Mouse (Mus musculus) MEL (cell line): ENCODE data around the gene 4930426L09Rik.

Source experiments
- CTCF ChIP-seq, 3 experiments: IDR thresholded peaks in 2 of 3; conservative IDR thresholded peaks in 1 of 3; 2 replicates each; pipeline ENCODE4 v1.5.1; 2011 to 2012; ENCODE audit warnings: low read length in 3 of 3, low read depth in 2 of 3, mild to moderate bottlenecking in 2 of 3, improper control_type of control experiment in 1 of 3, inconsistent platforms in 1 of 3, mixed read lengths in 1 of 3, moderate library complexity in 1 of 3; ENCODE audit not compliant: control insufficient read depth in 1 of 3, insufficient read depth in 1 of 3, poor library complexity in 1 of 3, severe bottlenecking in 1 of 3
- EP300 ChIP-seq, 2 experiments: IDR thresholded peaks; 2 replicates each; pipeline ENCODE4 v1.6.1; 2011; ENCODE audit warnings: improper control_type of control experiment in 2 of 2, low read length in 2 of 2, low read depth in 1 of 2, mild to moderate bottlenecking in 1 of 2
- TCF12 ChIP-seq: IDR thresholded peaks from 2 replicates; pipeline ENCODE4 v1.6.1; 2014; ENCODE audit warnings: low read depth, mild to moderate bottlenecking, inconsistent platforms, low read length, improper control_type of control experiment, moderate library complexity

GRCm38 (mm10) chr2:18982581-18982980, 15.6 kb upstream of the 4930426L09Rik start:
- no peak for TF ChIP-seq EP300 (IDR thresholded peaks at IDR 0.05; ENCODE audit: low read depth in 1 of 2, low read length in 2 of 2)
- TF ChIP-seq CTCF (IDR thresholded peaks at IDR 0.05 in 2 of 3, conservative IDR thresholded peaks at IDR 0.05 in 1 of 3; ENCODE audit: control insufficient read depth in 1 of 3, insufficient read depth in 1 of 3, low read depth in 2 of 3, low read length in 3 of 3, poor library complexity in 1 of 3, severe bottlenecking in 1 of 3): no peak
- TF ChIP-seq TCF12: no peak
